Mouse (Mus musculus): ENCODE measurements at regions not wholly inside any gene's neighbourhood (a gene's known extent, or its start where the extent isn't known, plus 50 kb on each side); places are given as distances from the start of the nearest gene placed in this dataset.

DNA sequence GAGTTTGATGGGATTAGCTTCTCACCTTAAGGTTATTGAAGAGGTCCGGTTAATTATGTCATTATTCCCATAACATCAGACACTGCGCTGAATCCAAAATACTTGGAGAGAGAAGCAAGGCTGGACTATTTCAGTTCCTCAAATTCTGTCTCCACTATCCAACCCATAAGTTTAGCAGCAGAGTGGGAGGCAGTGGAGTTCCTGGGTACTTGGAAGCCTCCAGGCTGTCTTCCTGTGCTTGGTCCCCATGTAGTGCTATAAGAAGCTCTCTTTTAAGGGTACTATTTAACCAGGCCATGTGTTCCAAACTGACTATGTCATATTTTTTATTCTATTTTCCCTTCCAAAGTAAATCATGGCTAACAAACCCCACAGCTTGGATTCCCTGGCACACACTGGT is 156.2 kb downstream of the Clic5 start:
- no peak for DNase-seq (ENCODE audit: extremely low read depth)
- Histone ChIP-seq H3K4me3 (replicated peaks in 1 of 3; ENCODE audit: low read depth in 2 of 3, low read length in 2 of 3, poor library complexity in 1 of 3) (no peak overlapping the region), H3K36me3 (replicated peaks in 1 of 2; ENCODE audit: control insufficient read depth in 1 of 2, insufficient read depth in 1 of 2, low read length in 1 of 2) (no peaks in the 10 kb centered on the region), H3K27ac (ENCODE audit: insufficient read depth, low read depth) (no peak overlapping the region), H3K4me2 (ENCODE audit: insufficient read depth, low read depth, poor library complexity, severe bottlenecking) (no peak overlapping the region), H3K9ac (ENCODE audit: insufficient read depth, low read depth) (no peak overlapping the region), H3K27me3 (replicated peaks) (peaks cover 51% of the 10 kb centered on the region), H3K4me1 (ENCODE audit: control insufficient read depth in 1 of 2, insufficient read depth in 2 of 2) (peaks cover 0 to under 1% of the 10 kb centered on the region in 2 experiments; a peak in 2 of 4 replicates), H3K9me3 (replicated peaks; ENCODE audit: low read length) (no peaks in the 10 kb centered on the region), H3K79me2 (replicated peaks; ENCODE audit: control insufficient read depth, extremely low read depth, insufficient read depth, poor library complexity, severe bottlenecking) (no peaks in the 10 kb centered on the region)
- TF ChIP-seq POLR2AphosphoS2 (IDR thresholded peaks at IDR 0.05; ENCODE audit: low read depth, low read length) = no peak
- TF ChIP-seq CHD1 (IDR thresholded peaks at IDR 0.05; ENCODE audit: low read depth, low read length) = no peak
- no peak for TF ChIP-seq TCF12 (IDR thresholded peaks at IDR 0.05; ENCODE audit: low read depth, low read length)
- TF ChIP-seq MAX (IDR thresholded peaks at IDR 0.05; ENCODE audit: low read length) = no peak
- TF ChIP-seq ELF1 (IDR thresholded peaks at IDR 0.05; ENCODE audit: low read depth, low read length) = no peak
- TF ChIP-seq GABPA (IDR thresholded peaks at IDR 0.05; ENCODE audit: insufficient replicate concordance, low read depth, low read length) = no peak
- TF ChIP-seq SMC3 (IDR thresholded peaks at IDR 0.05; ENCODE audit: low read depth, low read length) = no peak
- no peak for TF ChIP-seq E2F4 (IDR thresholded peaks at IDR 0.05; ENCODE audit: insufficient replicate concordance, low read depth, low read length)
- TF ChIP-seq CTCF (conservative IDR thresholded peaks at IDR 0.05 in 1 of 2, IDR thresholded peaks at IDR 0.05 in 1 of 2; ENCODE audit: low read depth in 2 of 2, low read length in 2 of 2) = no peak
- no peak for TF ChIP-seq UBTF (IDR thresholded peaks at IDR 0.05; ENCODE audit: low read depth, low read length)
- no peak for TF ChIP-seq NRF1 (IDR thresholded peaks at IDR 0.05; ENCODE audit: low read depth, low read length)
- TF ChIP-seq POLR2A (IDR thresholded peaks at IDR 0.05; ENCODE audit: low read depth, low read length) = no peak
- TF ChIP-seq USF1 (IDR thresholded peaks at IDR 0.05; ENCODE audit: low read depth, low read length) = no peak
- no peak for TF ChIP-seq ZNF384 (IDR thresholded peaks at IDR 0.05; ENCODE audit: low read depth, low read length)
- dilution Hi-C loops (cut with MboI; ENCODE audit: extremely low pct_ligation_motif_present, extremely low pct_unique_long_range_greater_than_20kb, low sequenced_read_pairs) = no loop called here
- in situ Hi-C loops (cut with MboI; ENCODE audit: low pct_ligation_motif_present, low pct_unique_long_range_greater_than_20kb, low sequenced_read_pairs) = no loop called here

DNA sequence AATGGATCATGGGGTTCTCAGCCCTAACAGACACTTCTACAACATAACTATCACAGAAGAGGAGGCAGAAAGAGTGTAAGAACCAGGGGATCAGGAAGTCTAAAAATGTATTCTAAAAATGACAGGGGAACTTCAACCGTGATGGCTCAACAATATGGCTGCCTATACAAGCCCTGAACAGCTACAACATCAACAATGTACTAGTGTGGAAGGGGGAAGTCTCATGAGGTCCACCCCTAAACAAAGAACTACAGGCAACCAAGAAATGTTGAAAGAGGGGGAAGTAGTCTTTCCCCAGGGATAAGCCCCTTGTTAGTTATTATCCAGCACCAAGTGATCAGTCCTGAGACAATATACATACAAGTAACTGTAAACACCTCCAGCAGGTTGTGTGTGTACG is 157.0 kb downstream of the Clic5 start:
- Histone ChIP-seq H3K4me3 (replicated peaks in 1 of 3; ENCODE audit: low read depth in 2 of 3, low read length in 2 of 3, poor library complexity in 1 of 3) (no peak overlapping the region), H3K27me3 (replicated peaks) (peaks cover 55% of the 10 kb centered on the region), H3K79me2 (replicated peaks; ENCODE audit: control insufficient read depth, extremely low read depth, insufficient read depth, poor library complexity, severe bottlenecking) (no peaks in the 10 kb centered on the region), H3K9ac (ENCODE audit: insufficient read depth, low read depth) (no peak overlapping the region), H3K4me2 (ENCODE audit: insufficient read depth, low read depth, poor library complexity, severe bottlenecking) (no peak overlapping the region), H3K4me1 (ENCODE audit: control insufficient read depth in 1 of 2, insufficient read depth in 2 of 2) (peaks cover 0 to 8% of the 10 kb centered on the region in 2 experiments; a peak in 2 of 4 replicates), H3K9me3 (replicated peaks; ENCODE audit: low read length) (no peaks in the 10 kb centered on the region), H3K36me3 (replicated peaks in 1 of 2; ENCODE audit: control insufficient read depth in 1 of 2, insufficient read depth in 1 of 2, low read length in 1 of 2) (no peaks in the 10 kb centered on the region), H3K27ac (ENCODE audit: insufficient read depth, low read depth) (no peak overlapping the region)
- dilution Hi-C loops (cut with MboI; ENCODE audit: extremely low pct_ligation_motif_present, extremely low pct_unique_long_range_greater_than_20kb, low sequenced_read_pairs) = no loop called here
- TF ChIP-seq ZMIZ1 (IDR thresholded peaks at IDR 0.05; ENCODE audit: low read depth, low read length) (no peak), GABPA (IDR thresholded peaks at IDR 0.05; ENCODE audit: insufficient replicate concordance, low read depth, low read length) (no peak), EP300 (IDR thresholded peaks at IDR 0.05; ENCODE audit: low read length) (no peak), ZC3H11A (IDR thresholded peaks at IDR 0.05; ENCODE audit: low read depth, low read length) (no peak), E2F4 (IDR thresholded peaks at IDR 0.05; ENCODE audit: insufficient replicate concordance, low read depth, low read length) (no peak), PAX5 (IDR thresholded peaks at IDR 0.05; ENCODE audit: low read length) (no peak), USF1 (IDR thresholded peaks at IDR 0.05; ENCODE audit: low read depth, low read length) (no peak), MAZ (IDR thresholded peaks at IDR 0.05; ENCODE audit: low read depth, low read length) (no peak), CHD1 (IDR thresholded peaks at IDR 0.05; ENCODE audit: low read depth, low read length) (no peak)
- DNase-seq (ENCODE audit: extremely low read depth) = no peak
- in situ Hi-C loops (cut with MboI; ENCODE audit: low pct_ligation_motif_present, low pct_unique_long_range_greater_than_20kb, low sequenced_read_pairs) = no loop called here
